Mouse (Mus musculus) cerebellum, adult 2 months (tissue): ENCODE results near the gene Slc38a2.

Source experiments
- CTCF ChIP-seq: fragments of 200-500 bp; IDR thresholded peaks from 2 replicates; pipeline ENCODE4 v1.5.1; 2011; ENCODE audit warnings: low read depth, mild to moderate bottlenecking, control low read depth, low read length, moderate library complexity, borderline replicate concordance; ENCODE audit not compliant: insufficient read depth
- POLR2A ChIP-seq: fragments of 200-500 bp; IDR thresholded peaks from 2 replicates; pipeline ENCODE4 v1.6.1; 2011; ENCODE audit warnings: low read length, control low read depth, borderline replicate concordance; ENCODE audit not compliant: insufficient read depth

- TF ChIP-seq CTCF: no peak
- TF ChIP-seq POLR2A: no peak
These were observed 30.9 kb upstream of the Slc38a2 start for GRCm38 (mm10) chr15:96730416-96730815.
